Mouse (Mus musculus) limb, embryonic 13.5 days (tissue): Measurements from ENCODE around the gene Phkg2. TPM values are rescaled to one million over a fixed set of nuclear protein-coding genes. Genes with fewer than 3 reads are reported as not detected.
"Not testable (repeated sequence)": the region's sequence is repeated elsewhere in the genome, so short reads cannot be mapped to it uniquely, and the experiment has no call there.

Experiments used
- ATAC-seq: fragments of 200-750 bp; cut with Nextera tagmentation; 2 replicates; pipeline ENCODE4 v1.8.0; 2017; ENCODE audit warnings: low read depth, moderate number of reproducible peaks, moderate TSS enrichment; ENCODE audit not compliant: low FRiP score
- H3K27ac ChIP-seq: fragments of 300-500 bp; sonication (generic); 2 replicates; pipeline ENCODE4 v1.5.1; 2015; ENCODE audit warnings: inconsistent platforms, mild to moderate bottlenecking, moderate library complexity
- H3K27me3 ChIP-seq: fragments of 300-500 bp; sonication (generic); 2 replicates; pipeline ENCODE4 v1.6.1; 2015; ENCODE audit warnings: mild to moderate bottlenecking, inconsistent platforms
- H3K36me3 ChIP-seq: fragments of 300-500 bp; sonication (generic); 2 replicates; pipeline ENCODE4 v1.6.1; 2015; ENCODE audit warnings: inconsistent platforms, mild to moderate bottlenecking, moderate library complexity
- H3K4me1 ChIP-seq: fragments of 300-500 bp; sonication (generic); 2 replicates; pipeline ENCODE4 v1.6.1; 2015; ENCODE audit warnings: inconsistent platforms
- H3K4me2 ChIP-seq: fragments of 300-500 bp; sonication (generic); replicated peaks from 2 replicates; pipeline ENCODE4 v1.6.1; 2015; ENCODE audit warnings: inconsistent platforms, mild to moderate bottlenecking, moderate library complexity
- H3K4me3 ChIP-seq: fragments of 300-500 bp; sonication (generic); 2 replicates; pipeline ENCODE4 v1.5.1; 2015; ENCODE audit warnings: moderate library complexity, mild to moderate bottlenecking, inconsistent platforms
- H3K9ac ChIP-seq: fragments of 300-500 bp; sonication (generic); 2 replicates; pipeline ENCODE4 v1.6.1; 2015; ENCODE audit warnings: mild to moderate bottlenecking, inconsistent platforms
- H3K9me3 ChIP-seq: fragments of 300-500 bp; sonication (generic); 2 replicates; pipeline ENCODE4 v1.6.1; 2016; ENCODE audit warnings: inconsistent platforms
- WGBS: fragments of 180-500 bp; shearing (Covaris S2); methylation state at CpG from one replicate; pipeline ENCODE4 v1.1.7; 2015; 5-methylcytosine and 5-hydroxymethylcytosine counted together
- polyA plus RNA-seq: library from polyadenylated mRNA; unstranded; fragments of >200 nt; fragmentation: Nextera tagmentation; extraction: Ambion mirVana; gene quantifications from 2 replicates; pipeline ENCODE4 v1.2.1, GENCODE M21; 2015

Phkg2 gene
- polyA plus RNA-seq, 1 experiment from 2014 or later: 39.0 TPM

GRCm38 (mm10) chr7:127607150-127607549 lies 34.0 kb downstream of the Phkg2 start:
- ATAC-seq: no peak
- Histone ChIP-seq H3K4me1 (no peaks in the 10 kb centered on the region), H3K9me3 (no peaks in the 10 kb centered on the region), H3K4me2 (no peak overlapping the region), H3K27ac (no peak overlapping the region), H3K36me3 (peaks cover 88% of the 10 kb centered on the region), H3K4me3 (no peak overlapping the region), H3K9ac (no peak overlapping the region), H3K27me3 (no peaks in the 10 kb centered on the region)
- WGBS: 89% methylated on average over 6 of the region's 6 CpGs

GRCm38 (mm10) chr7:127611011-127611410 lies 37.9 kb downstream of the Phkg2 start:
- Histone ChIP-seq H3K27ac (no peak overlapping the region), H3K27me3 (no peaks in the 10 kb centered on the region), H3K36me3 (peaks cover 71% of the 10 kb centered on the region), H3K4me2 (no peak overlapping the region), H3K9ac (no peak overlapping the region), H3K4me3 (no peak overlapping the region), H3K4me1 (peaks cover 16% of the 10 kb centered on the region), H3K9me3 (no peaks in the 10 kb centered on the region)
- ATAC-seq: no peak
- 97% methylated on average over 29 of the region's 29 CpGs for WGBS

GRCm38 (mm10) chr7:127611561-127611960 lies 38.4 kb downstream of the Phkg2 start:
- peaks cover 67% of the 10 kb centered on the region for H3K36me3 ChIP-seq

GRCm38 (mm10) chr7:127613501-127613900 lies 40.4 kb downstream of the Phkg2 start:
- WGBS: 85% methylated on average over 8 of the region's 8 CpGs
- H3K36me3 ChIP-seq: peaks cover 48% of the 10 kb centered on the region
- peaks cover 17% of the 10 kb centered on the region for H3K4me1 ChIP-seq
- peak overlapping the region; percentile 87 for H3K4me2 ChIP-seq
- H3K27ac ChIP-seq: no peak overlapping the region
- H3K9me3 ChIP-seq: no peaks in the 10 kb centered on the region
- no peaks in the 10 kb centered on the region for H3K27me3 ChIP-seq
- ATAC-seq: no peak
- H3K4me3 ChIP-seq: peak overlapping the region; percentile 100
- H3K9ac ChIP-seq: peak overlapping the region; percentile 96

More at GRCm38 (mm10) chr7:127611561-127611960, 38.4 kb downstream of the Phkg2 start:
- Histone ChIP-seq H3K4me2 (no peak overlapping the region), H3K27ac (no peak overlapping the region), H3K9me3 (no peaks in the 10 kb centered on the region), H3K9ac (no peak overlapping the region), H3K4me1 (peaks cover 17% of the 10 kb centered on the region), H3K4me3 (no peak overlapping the region), H3K27me3 (no peaks in the 10 kb centered on the region)
- WGBS: 97% methylated on average over 26 of the region's 26 CpGs
- ATAC-seq: no peak

- Histone ChIP-seq H3K27me3 (no peaks in the 10 kb centered on the region), H3K9me3 (no peaks in the 10 kb centered on the region), H3K4me1 (peaks cover 17% of the 10 kb centered on the region), H3K9ac (peak overlapping the region; percentile 96), H3K4me2 (peak overlapping the region; percentile 87), H3K36me3 (peaks cover 42% of the 10 kb centered on the region), H3K4me3 (peak overlapping the region; percentile 100), H3K27ac (0 out of 2 replicates have a peak overlapping the region, but pooled peaks have one; percentile 77)
- WGBS: 25% methylated on average over 8 of the region's 8 CpGs
- ATAC-seq: no peak
Observed at GRCm38 (mm10) chr7:127614091-127614490, 41.0 kb downstream of the Phkg2 start.

GRCm38 (mm10) chr7:127614511-127614890 lies 41.4 kb downstream of the Phkg2 start:
- Histone ChIP-seq H3K4me1 (peaks cover 17% of the 10 kb centered on the region), H3K4me2 (peak overlapping the region; percentile 87), H3K9me3 (no peaks in the 10 kb centered on the region), H3K27me3 (no peaks in the 10 kb centered on the region), H3K36me3 (peaks cover 38% of the 10 kb centered on the region), H3K27ac (peak overlapping the region; percentile 77), H3K9ac (peak overlapping the region; percentile 96), H3K4me3 (peak overlapping the region; percentile 100)
- WGBS: 1% methylated on average over 23 of the region's 44 CpGs
- ATAC-seq: peak; percentile 38

- no peaks in the 10 kb centered on the region for H3K27me3 ChIP-seq
- H3K4me3 ChIP-seq: peak within 1 kb of the TSS; percentile 100
- peak; percentile 90 for ATAC-seq
- H3K36me3 ChIP-seq: peaks cover 32% of the 10 kb centered on the region
- peaks cover 17% of the 10 kb centered on the region for H3K4me1 ChIP-seq
- H3K9me3 ChIP-seq: no peaks in the 10 kb centered on the region
- H3K27ac ChIP-seq: peak within 1 kb of the TSS; percentile 77
- peak within 1 kb of the TSS; percentile 87 for H3K4me2 ChIP-seq
- peak within 1 kb of the TSS; percentile 96 for H3K9ac ChIP-seq
- under 1% methylated on average over 47 of the region's 50 CpGs for WGBS
Observed at GRCm38 (mm10) chr7:127614891-127615843, 42.0 kb downstream of the Phkg2 start, which contains the start of gene Zfp629. Gene Zfp629, minus strand, starts transcription at chr7:127615797.

GRCm38 (mm10) chr7:127616336-127616735 lies 43.2 kb downstream of the Phkg2 start:
- no peak overlapping the region for H3K27ac ChIP-seq
- H3K4me3 ChIP-seq: peak overlapping the region; percentile 100; the same call in 1 of the 2 replicates
- H3K27me3 ChIP-seq: no peaks in the 10 kb centered on the region
- no peaks in the 10 kb centered on the region for H3K9me3 ChIP-seq
- peaks cover 20% of the 10 kb centered on the region for H3K36me3 ChIP-seq
- no peak overlapping the region for H3K4me2 ChIP-seq
- WGBS: 67% methylated on average over 1 of the region's 1 CpGs
- H3K4me1 ChIP-seq: peaks cover 17% of the 10 kb centered on the region
- no peak for ATAC-seq
- H3K9ac ChIP-seq: no peak overlapping the region

GRCm38 (mm10) chr7:127616881-127617280 lies 43.7 kb downstream of the Phkg2 start:
- H3K4me2 ChIP-seq: no peak overlapping the region
- no peak for ATAC-seq
- H3K9ac ChIP-seq: no peak overlapping the region
- H3K4me1 ChIP-seq: peaks cover 17% of the 10 kb centered on the region
- H3K9me3 ChIP-seq: no peaks in the 10 kb centered on the region
- H3K36me3 ChIP-seq: peaks cover 14% of the 10 kb centered on the region
- no peak overlapping the region for H3K4me3 ChIP-seq
- 76% methylated on average over 1 of the region's 1 CpGs for WGBS
- H3K27ac ChIP-seq: no peak overlapping the region
- no peaks in the 10 kb centered on the region for H3K27me3 ChIP-seq

- H3K9ac ChIP-seq: no peak overlapping the region
- no peaks in the 10 kb centered on the region for H3K9me3 ChIP-seq
- H3K4me3 ChIP-seq: no peak overlapping the region
- H3K27me3 ChIP-seq: no peaks in the 10 kb centered on the region
- H3K27ac ChIP-seq: no peak overlapping the region
- ATAC-seq: no peak
- WGBS: 47% methylated on average over 2 of the region's 2 CpGs
- H3K4me2 ChIP-seq: no peak overlapping the region
- peaks cover 17% of the 10 kb centered on the region for H3K4me1 ChIP-seq
- peaks cover 4% of the 10 kb centered on the region for H3K36me3 ChIP-seq
Observed at GRCm38 (mm10) chr7:127617962-127618361, 44.8 kb downstream of the Phkg2 start.

- WGBS: 95% methylated on average over 7 of the region's 8 CpGs
- H3K4me2 ChIP-seq, H3K27me3 ChIP-seq, H3K9ac ChIP-seq, ATAC-seq, H3K9me3 ChIP-seq, H3K27ac ChIP-seq, H3K4me3 ChIP-seq, H3K36me3 ChIP-seq: not testable (repeated sequence)
- H3K4me1 ChIP-seq: peaks cover 14% of the 10 kb centered on the region
Observed at GRCm38 (mm10) chr7:127618402-127618801, 45.3 kb downstream of the Phkg2 start.

- Histone ChIP-seq H3K4me3 (no peak overlapping the region), H3K4me2 (no peak overlapping the region), H3K27ac (no peak overlapping the region), H3K36me3 (no peaks in the 10 kb centered on the region), H3K4me1 (no peaks in the 10 kb centered on the region), H3K9me3 (no peaks in the 10 kb centered on the region), H3K27me3 (no peaks in the 10 kb centered on the region), H3K9ac (no peak overlapping the region)
- 96% methylated on average over 7 of the region's 7 CpGs for WGBS
- ATAC-seq: no peak
Observed at GRCm38 (mm10) chr7:127626039-127626438, 52.9 kb downstream of the Phkg2 start.
